22 mouse cellular contexts compared by ENCODE assay signal in genomic region chr15:83157667-83158064, GRCm38 (mm10). TPM values are rescaled to one million over a fixed set of nuclear protein-coding genes. Genes with fewer than 3 reads are reported as not detected.
DNase-seq lines count a peak whose midpoint lies in the region; ATAC-seq lines count a peak whose summit lies in the region.
"Had no signal": no experiment of that assay in that cellular context is flagged by ENCODE, and none has a peak within 500 bp of the region (broad histone marks: within the 10 kb centered on the region; RNA-seq: fewer than 3 reads in every experiment).

No protein-coding gene starts in this region.

- H3K9ac ChIP-seq in forebrain, embryonic 13.5 days = no peak overlapping the region
- H3K9ac ChIP-seq in kidney, embryonic 15.5 days = no peak overlapping the region
- H3K9ac ChIP-seq in midbrain, embryonic 11.5 days (ENCODE audit: low read length) = no peak overlapping the region
- H3K9ac ChIP-seq: heart, embryonic 12.5 days; hindbrain, embryonic 15.5 days; intestine, embryonic 15.5 days; limb, embryonic 12.5 days; midbrain, embryonic 15.5 days; neural tube, embryonic 13.5 days; stomach, embryonic 15.5 days had no signal

- over 99% methylated on average over 6 of the region's 6 CpGs for WGBS in forebrain, embryonic 10.5 days
- WGBS in forebrain, embryonic 13.5 days = 94% methylated on average over 6 of the region's 6 CpGs
- 95% methylated on average over 6 of the region's 6 CpGs for WGBS in kidney, embryonic 15.5 days
- 98% methylated on average over 6 of the region's 6 CpGs for whole genome bisulfite sequencing in midbrain, embryonic 10.5 days
- WGBS in midbrain, embryonic 11.5 days = over 99% methylated on average over 6 of the region's 6 CpGs

- H3K9me3 ChIP-seq in forebrain, embryonic 10.5 days = no peaks in the 10 kb centered on the region
- H3K9me3 ChIP-seq in forebrain, embryonic 13.5 days (replicated peaks) = no peaks in the 10 kb centered on the region
- H3K9me3 ChIP-seq in kidney, embryonic 15.5 days (replicated peaks) = no peaks in the 10 kb centered on the region
- no peaks in the 10 kb centered on the region for H3K9me3 ChIP-seq in midbrain, embryonic 10.5 days (replicated peaks)
- H3K9me3 ChIP-seq in midbrain, embryonic 11.5 days (ENCODE audit: control insufficient read depth, low read length) = no peaks in the 10 kb centered on the region
- H3K9me3 ChIP-seq: heart, embryonic 12.5 days; hindbrain, embryonic 15.5 days; intestine, embryonic 15.5 days; limb, embryonic 12.5 days; megakaryocyte, embryonic 14.5 days; midbrain, embryonic 15.5 days; neural tube, embryonic 13.5 days; stomach, embryonic 15.5 days had no signal

- no peak overlapping the region for H3K4me3 ChIP-seq in forebrain, embryonic 10.5 days
- H3K4me3 ChIP-seq in forebrain, embryonic 13.5 days = no peak overlapping the region
- no peak overlapping the region for H3K4me3 ChIP-seq in kidney, embryonic 15.5 days (replicated peaks)
- no peak overlapping the region for H3K4me3 ChIP-seq in midbrain, embryonic 10.5 days
- H3K4me3 ChIP-seq in midbrain, embryonic 11.5 days (ENCODE audit: low read depth, low read length) = no peak overlapping the region
- H3K4me3 ChIP-seq: erythroblast, embryonic 14.5 days; heart, embryonic 12.5 days; hindbrain, embryonic 15.5 days; intestine, embryonic 15.5 days; limb, embryonic 12.5 days; megakaryocyte, embryonic 14.5 days; midbrain, embryonic 15.5 days; neural tube, embryonic 13.5 days; stomach, embryonic 15.5 days had no signal

- no peak for ATAC-seq in forebrain, embryonic 13.5 days
- no peak for ATAC-seq in kidney, embryonic 15.5 days (replicated peaks; ENCODE audit: low FRiP score)
- no peak for ATAC-seq in midbrain, embryonic 11.5 days (ENCODE audit: low FRiP score)
- ATAC-seq: CD4-positive, CD25-positive, alpha-beta regulatory T cell, adult 4 months; forebrain, embryonic 14.5 days; midbrain, embryonic 15.5 days had no signal

- 0 out of 2 replicates have a peak overlapping the region, but pooled peaks have one; percentile 36 for H3K27ac ChIP-seq in forebrain, embryonic 10.5 days
- no peak overlapping the region for H3K27ac ChIP-seq in forebrain, embryonic 13.5 days
- 0 out of 2 replicates have a peak overlapping the region, but pooled peaks have one; percentile 9 for H3K27ac ChIP-seq in kidney, embryonic 15.5 days
- H3K27ac ChIP-seq in midbrain, embryonic 10.5 days (replicated peaks) = peak overlapping the region; percentile 52; the same call in 1 of the 2 replicates
- no peak overlapping the region for H3K27ac ChIP-seq in midbrain, embryonic 11.5 days (ENCODE audit: low read depth, low read length)
- H3K27ac ChIP-seq: hindbrain, embryonic 15.5 days; intestine, embryonic 15.5 days; limb, embryonic 12.5 days; midbrain, embryonic 15.5 days; neural tube, embryonic 13.5 days; stomach, embryonic 15.5 days had no signal

- peaks cover 24% of the 10 kb centered on the region for H3K4me1 ChIP-seq in forebrain, embryonic 10.5 days
- no peaks in the 10 kb centered on the region for H3K4me1 ChIP-seq in forebrain, embryonic 13.5 days
- H3K4me1 ChIP-seq in kidney, embryonic 15.5 days = 0 out of 2 replicates have a peak, but pooled peaks cover 4% of the 10 kb centered on the region
- peaks cover 30% of the 10 kb centered on the region for H3K4me1 ChIP-seq in midbrain, embryonic 10.5 days
- H3K4me1 ChIP-seq in midbrain, embryonic 11.5 days (ENCODE audit: control insufficient read depth, insufficient read depth, low read length) = peaks cover 14% of the 10 kb centered on the region
- H3K4me1 ChIP-seq: hindbrain, embryonic 15.5 days; intestine, embryonic 15.5 days; limb, embryonic 12.5 days; midbrain, embryonic 15.5 days; stomach, embryonic 15.5 days had no signal

- no peaks in the 10 kb centered on the region for H3K27me3 ChIP-seq in forebrain, embryonic 10.5 days (ENCODE audit: poor library complexity, severe bottlenecking)
- no peaks in the 10 kb centered on the region for H3K27me3 ChIP-seq in forebrain, embryonic 13.5 days
- H3K27me3 ChIP-seq in kidney, embryonic 15.5 days = no peaks in the 10 kb centered on the region
- no peaks in the 10 kb centered on the region for H3K27me3 ChIP-seq in midbrain, embryonic 10.5 days (ENCODE audit: low read depth, poor library complexity, severe bottlenecking)
- H3K27me3 ChIP-seq in midbrain, embryonic 11.5 days (ENCODE audit: control insufficient read depth, insufficient read depth, low read length) = no peaks in the 10 kb centered on the region
- H3K27me3 ChIP-seq: heart, embryonic 12.5 days; hindbrain, embryonic 15.5 days; intestine, embryonic 15.5 days; limb, embryonic 12.5 days; megakaryocyte, embryonic 14.5 days; midbrain, embryonic 15.5 days; neural tube, embryonic 13.5 days; stomach, embryonic 15.5 days had no signal

- no peak overlapping the region for H3K4me2 ChIP-seq in forebrain, embryonic 13.5 days
- H3K4me2 ChIP-seq in kidney, embryonic 15.5 days = no peak overlapping the region
- H3K4me2 ChIP-seq in midbrain, embryonic 11.5 days = no peak overlapping the region
- H3K4me2 ChIP-seq: heart, embryonic 12.5 days; hindbrain, embryonic 15.5 days; intestine, embryonic 15.5 days; limb, embryonic 12.5 days; midbrain, embryonic 15.5 days; neural tube, embryonic 13.5 days; stomach, embryonic 15.5 days had no signal

- peaks cover 89% of the 10 kb centered on the region for H3K36me3 ChIP-seq in forebrain, embryonic 10.5 days (replicated peaks)
- H3K36me3 ChIP-seq in forebrain, embryonic 13.5 days (ENCODE audit: poor library complexity, severe bottlenecking) = peaks cover 68% of the 10 kb centered on the region
- H3K36me3 ChIP-seq in kidney, embryonic 15.5 days = peaks cover 70% of the 10 kb centered on the region
- peaks cover 95% of the 10 kb centered on the region for H3K36me3 ChIP-seq in midbrain, embryonic 10.5 days
- H3K36me3 ChIP-seq in midbrain, embryonic 11.5 days (ENCODE audit: control insufficient read depth, insufficient read depth, low read length) = peaks cover 7% of the 10 kb centered on the region

- DNase-seq in forebrain, embryonic 10.5 days (ENCODE audit: extremely low spot score, low spot score) = no peak
- DNase-seq in kidney, adult 8-10 months = no peak
- DNase-seq in midbrain, embryonic 10.5 days (ENCODE audit: low spot score) = no peak
- DNase-seq in midbrain, embryonic 11.5 days (ENCODE audit: low spot score, missing footprints) = no peak
- DNase-seq in thymus, postnatal 25 days = no peak
- no peak for DNase-seq in kidney, adult 11 months
- DNase-seq: cerebellum, adult 11 months; cerebellum, adult 9-11 months; layer of hippocampus, postnatal 36 days had no signal

RNA-seq across cellular contexts. Expression of gene Poldip3, which starts 8.5 kb away (rescaled TPM):
- 180 and 185 TPM in 2 replicates for polyA plus RNA-seq in forebrain, embryonic 10.5 days (2016; fragmentation: Nextera tagmentation; extraction: Ambion mirVana)
- 155 and 168 TPM in 2 replicates for polyA plus RNA-seq in forebrain, embryonic 13.5 days (2015; fragmentation: Nextera tagmentation; extraction: Ambion mirVana)
- 144 and 148 TPM in 2 replicates for polyA plus RNA-seq in kidney, embryonic 15.5 days (2015; fragmentation: Nextera tagmentation; extraction: Ambion mirVana)
- polyA plus RNA-seq in midbrain, embryonic 10.5 days (2016; fragmentation: Nextera tagmentation; extraction: Ambion mirVana) = 189 and 190 TPM in 2 replicates
- 167 and 173 TPM in 2 replicates for polyA plus RNA-seq in midbrain, embryonic 11.5 days (2014; fragmentation: Nextera tagmentation; extraction: Ambion mirVana)

RNA-seq across cellular contexts. Expression of gene Cyb5r3, which starts 14.7 kb away (rescaled TPM):
- 187 and 200 TPM in 2 replicates for polyA plus RNA-seq in forebrain, embryonic 10.5 days (2016; fragmentation: Nextera tagmentation; extraction: Ambion mirVana)
- 99.0 and 107 TPM in 2 replicates for polyA plus RNA-seq in forebrain, embryonic 13.5 days (2015; fragmentation: Nextera tagmentation; extraction: Ambion mirVana)
- polyA plus RNA-seq in kidney, embryonic 15.5 days (2015; fragmentation: Nextera tagmentation; extraction: Ambion mirVana) = 150 and 166 TPM in 2 replicates
- polyA plus RNA-seq in midbrain, embryonic 10.5 days (2016; fragmentation: Nextera tagmentation; extraction: Ambion mirVana) = 218 and 255 TPM in 2 replicates
- 156 and 161 TPM in 2 replicates for polyA plus RNA-seq in midbrain, embryonic 11.5 days (2014; fragmentation: Nextera tagmentation; extraction: Ambion mirVana)

RNA-seq across cellular contexts. Expression of gene Rrp7a, which starts 35.1 kb away (rescaled TPM):
- polyA plus RNA-seq in forebrain, embryonic 10.5 days (2016; fragmentation: Nextera tagmentation; extraction: Ambion mirVana) = 81.9 and 86.5 TPM in 2 replicates
- 64.2 and 77.1 TPM in 2 replicates for polyA plus RNA-seq in forebrain, embryonic 13.5 days (2015; fragmentation: Nextera tagmentation; extraction: Ambion mirVana)
- 61.4 and 74.3 TPM in 2 replicates for polyA plus RNA-seq in kidney, embryonic 15.5 days (2015; fragmentation: Nextera tagmentation; extraction: Ambion mirVana)
- 88.1 and 91.4 TPM in 2 replicates for polyA plus RNA-seq in midbrain, embryonic 10.5 days (2016; fragmentation: Nextera tagmentation; extraction: Ambion mirVana)
- polyA plus RNA-seq in midbrain, embryonic 11.5 days (2014; fragmentation: Nextera tagmentation; extraction: Ambion mirVana) = 70.5 and 79.6 TPM in 2 replicates

Comparison
In these comparisons a context has a peak if more than half of its experiments do, and no peak if none do; other contexts are left out.
1. H3K27ac ChIP-seq: peak in forebrain, embryonic 10.5 days (single experiment), kidney, embryonic 15.5 days (single experiment) and midbrain, embryonic 10.5 days (single experiment); none in forebrain, embryonic 13.5 days (single experiment) and midbrain, embryonic 11.5 days (single experiment).